Mouse (Mus musculus) c-Kit-negative CD71-positive TER-119-positive erythroid progenitor cells, embryonic 14.5 days (primary cell): ENCODE measurements at regions not wholly inside any gene's neighbourhood (a gene's known extent, or its start where the extent isn't known, plus 50 kb on each side); places are given as distances from the start of the nearest gene placed in this dataset.

Experiments
- DNase-seq: peaks from one replicate; pipeline ENCODE4 v3.0.0-alpha.2; 2013; ENCODE audit warnings: low read depth, low spot score

DNA sequence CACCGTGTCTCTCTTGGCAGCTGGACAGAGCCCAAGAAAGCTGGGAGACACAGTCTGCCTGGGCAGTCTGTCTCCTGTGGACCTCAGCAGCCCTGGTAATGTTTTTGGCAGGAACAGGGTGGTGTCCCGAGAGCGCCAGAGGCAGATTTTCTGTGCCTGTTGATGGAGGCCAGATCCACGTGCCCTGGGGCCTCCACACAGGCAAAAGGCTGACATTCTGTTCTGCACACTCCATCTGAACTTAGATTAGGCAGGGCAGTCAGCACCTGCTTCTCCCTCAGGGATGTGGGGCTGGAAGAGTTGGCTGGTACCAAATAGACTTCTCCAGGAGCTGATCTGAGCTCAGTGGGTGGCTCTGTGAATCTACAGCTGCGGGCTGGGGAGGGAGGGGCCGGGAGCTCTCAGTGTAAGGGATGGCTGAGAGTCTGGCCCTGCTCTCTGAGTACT, 83.8 kb downstream of the Gadd45g start:
- DNase-seq = no peak

DNA sequence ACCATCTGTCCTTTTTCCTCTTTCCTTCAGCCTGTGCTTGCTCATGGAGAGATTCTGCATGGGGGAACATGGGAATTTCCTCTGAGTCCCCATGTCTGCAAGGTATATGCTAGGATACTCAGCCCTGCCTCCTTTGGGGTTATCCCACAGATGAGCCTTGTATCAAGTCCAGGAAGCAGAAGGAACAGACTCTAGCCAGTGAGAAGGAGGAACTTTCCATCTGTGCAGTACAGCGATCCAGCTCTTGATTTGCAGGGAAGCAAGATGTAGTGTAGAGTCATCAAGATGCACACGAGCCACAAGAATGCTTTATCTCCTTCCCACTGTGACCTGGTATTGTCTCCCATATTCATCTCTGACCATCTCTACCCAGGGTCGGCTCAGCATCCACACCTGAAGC, 84.5 kb downstream of the Gadd45g start:
- no peak for DNase-seq

DNA sequence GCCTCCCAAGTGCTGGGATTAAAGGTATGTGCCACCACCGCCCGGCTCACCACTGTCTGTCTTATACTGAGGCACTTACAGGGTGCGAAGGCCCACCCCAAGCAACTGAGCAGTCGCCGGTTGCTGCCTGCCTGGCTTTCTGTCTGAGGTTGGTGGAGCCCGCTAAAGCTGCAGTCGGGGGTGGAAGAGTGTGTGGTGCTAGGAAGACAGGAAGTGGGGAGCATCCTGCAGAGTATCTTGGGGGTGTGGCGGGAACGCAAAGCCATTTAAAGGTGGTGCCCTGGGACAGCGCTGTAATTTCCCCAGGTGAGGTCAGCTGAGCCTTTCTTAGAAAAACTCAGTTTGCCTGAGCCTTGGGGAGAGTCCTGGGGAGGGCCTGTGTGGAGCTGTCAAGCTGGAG, 89.3 kb downstream of the Gadd45g start:
- DNase-seq = no peak

DNA sequence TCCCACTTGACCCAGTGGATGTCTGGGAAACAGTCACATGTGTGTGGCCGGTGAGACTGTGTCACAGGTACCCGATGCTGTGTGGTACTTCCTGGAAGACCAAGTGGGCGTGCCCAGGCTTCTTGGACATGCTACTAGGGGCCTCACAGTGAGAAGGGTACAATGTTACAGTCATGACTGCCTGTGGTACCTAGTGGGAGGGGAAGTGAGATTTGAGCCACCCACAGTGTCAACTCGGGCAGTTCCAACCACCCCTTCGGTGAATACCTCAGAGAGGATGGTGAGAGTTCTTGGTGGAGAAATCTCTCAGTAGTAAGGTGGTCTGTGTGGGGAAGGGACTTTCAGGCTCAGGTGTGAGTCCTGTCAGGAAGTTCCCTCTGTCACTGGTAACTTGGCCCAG, 90.0 kb downstream of the Gadd45g start:
- DNase-seq = no peak

DNA sequence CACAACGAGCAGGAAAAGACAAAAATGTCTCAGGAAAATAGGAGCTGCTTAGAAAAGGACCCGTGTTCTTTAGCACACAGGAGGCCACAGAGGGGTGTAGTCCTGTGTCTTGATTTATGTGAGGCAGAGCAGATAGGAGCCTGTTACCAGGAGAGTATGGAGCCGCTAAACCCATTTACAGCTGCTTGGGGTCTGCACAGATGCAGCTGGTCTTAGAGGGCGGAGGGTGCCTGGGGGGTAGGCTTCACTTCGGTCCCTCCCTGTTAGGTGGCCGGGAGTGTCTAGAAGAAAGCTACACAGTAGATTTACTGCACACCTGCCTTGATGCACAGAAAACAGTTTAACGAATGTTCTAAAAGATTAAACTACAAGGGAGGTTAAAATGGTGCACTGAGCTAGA, 91.4 kb downstream of the Gadd45g start:
- DNase-seq = no peak

DNA sequence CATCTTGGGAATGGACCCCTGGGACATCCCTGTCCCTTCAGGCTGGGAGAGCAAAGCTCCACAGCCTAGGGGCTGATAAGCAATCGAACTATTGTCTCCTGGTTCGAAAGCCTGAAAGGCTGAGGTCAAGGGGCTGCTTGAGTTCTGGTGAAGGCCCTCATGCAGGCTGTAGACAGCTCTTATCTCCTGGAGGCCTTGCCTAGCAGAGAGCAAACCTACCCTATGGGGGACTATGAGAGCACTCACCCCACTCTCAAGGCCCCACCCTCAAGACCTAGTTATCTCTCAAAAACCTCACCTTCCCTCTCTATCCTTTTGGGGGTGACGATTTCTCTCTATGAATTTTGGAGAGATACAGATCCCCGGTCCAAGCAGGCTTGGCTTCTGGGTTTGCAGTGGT, 92.8 kb downstream of the Gadd45g start:
- no peak for DNase-seq

- no peak for DNase-seq
Observed at GRCm38 (mm10) chr13:51939715-51940114, 93.2 kb downstream of the Gadd45g start.

GRCm38 (mm10) chr13:51946171-51946570, 99.7 kb downstream of the Gadd45g start:
- DNase-seq = no peak

GRCm38 (mm10) chr13:51948896-51949295, 102.4 kb downstream of the Gadd45g start:
- DNase-seq = no peak

GRCm38 (mm10) chr13:51951506-51952038, 105.1 kb downstream of the Gadd45g start:
- DNase-seq = no peak

DNA sequence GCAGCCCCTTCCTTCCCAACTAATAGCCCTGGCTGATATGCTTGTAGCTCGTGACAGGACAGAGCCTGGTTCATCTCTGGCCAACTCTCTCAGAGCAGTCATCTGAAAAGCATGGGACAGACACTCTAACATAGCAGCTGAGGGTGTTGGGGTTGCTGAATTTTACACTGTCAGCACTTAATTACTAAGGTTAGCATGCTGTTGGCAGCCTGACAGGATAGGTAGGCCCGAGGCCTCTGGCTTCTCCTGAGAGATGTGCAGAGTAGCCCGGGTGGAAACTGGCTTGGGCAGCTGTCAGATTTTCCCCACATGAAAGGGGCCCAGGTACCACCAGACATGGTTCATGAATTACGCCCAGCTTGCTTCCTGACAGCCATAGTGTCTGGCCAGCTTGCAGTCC, 106.6 kb downstream of the Gadd45g start:
- no peak for DNase-seq

DNA sequence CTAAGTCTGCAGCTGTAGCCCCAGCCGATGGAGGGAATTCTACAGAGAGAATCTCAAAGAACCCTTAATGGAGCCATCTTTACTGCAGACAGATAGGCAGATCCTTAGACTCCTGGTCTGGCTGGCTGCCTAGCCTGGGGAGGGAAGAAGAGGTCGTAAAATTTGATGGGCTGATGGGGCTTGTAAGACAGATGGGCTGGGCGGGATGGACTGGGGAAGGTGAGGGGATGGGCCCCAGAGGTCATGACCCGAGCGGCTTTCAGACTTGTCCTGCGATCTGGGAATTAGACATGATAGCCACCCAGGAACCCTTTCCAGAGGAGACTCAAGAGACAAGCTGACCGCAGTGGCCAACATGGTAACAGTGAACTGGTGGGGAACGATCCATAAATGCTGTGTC, 107.1 kb downstream of the Gadd45g start:
- DNase-seq = no peak

- DNase-seq = no peak
Observed at GRCm38 (mm10) chr13:51957101-51957500, 110.6 kb downstream of the Gadd45g start.

DNA sequence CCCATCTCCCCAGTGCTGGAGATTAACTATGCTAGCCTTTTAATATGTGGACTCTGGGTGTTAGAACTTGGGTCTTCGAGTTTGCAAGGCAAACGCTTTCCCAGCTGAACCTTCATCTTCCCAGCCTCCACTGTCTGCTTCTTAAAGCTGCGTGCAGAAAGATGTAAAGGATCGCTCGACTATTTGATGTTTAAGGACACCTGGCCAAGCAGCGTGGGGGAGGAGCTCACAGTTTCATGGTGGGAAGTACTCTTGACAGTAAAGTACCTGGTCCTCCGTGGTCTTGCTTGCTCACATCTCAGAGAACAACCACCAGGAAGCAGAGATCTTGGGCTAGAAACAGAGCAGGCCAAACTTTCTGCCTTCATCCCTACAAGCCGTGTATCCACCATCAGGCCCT, 113.1 kb downstream of the Gadd45g start:
- DNase-seq = no peak

- no peak for DNase-seq
Observed at GRCm38 (mm10) chr13:51960262-51960661, 113.8 kb downstream of the Gadd45g start.

- DNase-seq = no peak
Observed at GRCm38 (mm10) chr13:51962191-51962611, 115.7 kb downstream of the Gadd45g start.

DNA sequence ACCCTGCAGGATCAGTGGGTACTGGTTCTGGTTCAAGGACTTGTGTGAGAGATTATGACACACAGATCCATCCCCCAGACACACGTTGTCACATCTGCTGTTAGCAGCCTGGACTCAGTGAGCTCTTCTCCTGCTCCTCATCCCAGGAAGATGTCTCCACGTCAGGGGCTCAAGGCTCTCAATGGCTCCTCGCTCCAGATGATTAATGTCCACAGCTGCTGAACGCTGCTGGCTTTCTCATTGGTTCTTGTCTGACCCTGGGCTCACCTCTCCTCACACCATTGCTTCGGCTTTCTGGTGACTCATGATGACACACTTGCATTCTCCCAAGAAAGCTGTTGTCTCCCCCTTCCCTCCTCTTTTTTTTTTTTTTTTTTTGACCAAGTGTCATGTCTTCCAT, 116.2 kb downstream of the Gadd45g start:
- no peak for DNase-seq

GRCm38 (mm10) chr13:51963966-51964365, 117.5 kb downstream of the Gadd45g start:
- no peak for DNase-seq

DNA sequence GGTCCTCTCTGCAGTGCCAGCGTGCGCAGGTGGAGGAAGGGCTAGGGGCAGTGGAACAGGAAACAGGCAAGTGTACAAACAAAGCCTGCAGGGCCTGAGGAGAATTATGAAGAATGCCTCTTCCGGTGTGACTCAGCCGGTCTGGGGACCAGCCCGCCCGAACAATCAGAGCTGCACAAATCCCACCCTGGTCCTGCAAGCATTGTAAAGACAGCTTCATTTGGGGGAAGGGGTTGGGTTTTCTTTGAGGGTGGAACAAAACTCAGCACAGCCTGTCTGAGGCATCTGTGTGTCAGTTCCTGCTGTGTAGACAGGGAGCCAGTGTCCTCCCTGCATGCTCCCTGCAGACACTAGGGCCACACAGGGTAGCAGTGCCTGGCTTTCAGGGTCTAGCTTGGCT, 117.9 kb downstream of the Gadd45g start:
- no peak for DNase-seq

DNA sequence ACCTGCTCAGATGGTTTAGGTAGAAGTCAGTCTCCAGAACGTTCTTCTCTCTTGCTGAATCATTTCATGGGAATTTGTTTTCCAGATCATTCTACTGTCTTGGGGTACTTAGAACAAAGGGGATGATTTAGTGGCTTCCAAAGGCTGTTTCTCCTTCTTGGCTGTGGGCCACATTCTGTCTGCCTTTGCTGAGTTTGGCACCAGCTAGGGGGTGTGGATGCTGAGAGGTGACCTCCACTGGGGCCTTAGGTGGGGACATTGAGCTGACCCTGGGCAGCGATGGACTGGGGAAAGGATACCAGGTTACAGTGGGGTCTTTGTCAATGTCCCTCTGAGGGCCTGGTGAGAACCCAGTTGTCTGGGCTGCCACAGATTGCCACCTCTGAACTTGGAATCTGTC, 118.4 kb downstream of the Gadd45g start:
- no peak for DNase-seq

- DNase-seq = no peak
Observed at GRCm38 (mm10) chr13:51968103-51968502, 121.6 kb downstream of the Gadd45g start.

DNA sequence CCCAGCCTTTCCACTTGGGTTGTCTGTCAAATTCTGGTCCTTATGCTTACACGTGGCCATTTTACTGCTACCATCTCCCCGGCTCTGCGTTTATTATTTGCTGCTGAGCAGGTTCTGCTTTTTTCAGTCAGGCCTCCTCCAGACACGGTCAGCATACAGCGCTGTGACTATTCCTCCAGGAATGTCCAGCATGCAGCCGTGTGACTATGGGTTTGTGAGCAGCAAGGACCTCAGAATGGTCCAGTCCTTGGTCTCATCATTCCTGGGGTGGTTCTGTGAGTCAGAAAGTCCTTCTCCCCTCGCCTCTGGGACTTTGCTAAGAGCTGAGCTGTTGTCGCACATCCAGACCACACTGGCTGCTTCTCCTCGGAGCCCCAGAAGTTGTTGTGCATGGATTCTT, 122.3 kb downstream of the Gadd45g start:
- no peak for DNase-seq

GRCm38 (mm10) chr13:51970051-51970450, 123.6 kb downstream of the Gadd45g start:
- DNase-seq = no peak

DNA sequence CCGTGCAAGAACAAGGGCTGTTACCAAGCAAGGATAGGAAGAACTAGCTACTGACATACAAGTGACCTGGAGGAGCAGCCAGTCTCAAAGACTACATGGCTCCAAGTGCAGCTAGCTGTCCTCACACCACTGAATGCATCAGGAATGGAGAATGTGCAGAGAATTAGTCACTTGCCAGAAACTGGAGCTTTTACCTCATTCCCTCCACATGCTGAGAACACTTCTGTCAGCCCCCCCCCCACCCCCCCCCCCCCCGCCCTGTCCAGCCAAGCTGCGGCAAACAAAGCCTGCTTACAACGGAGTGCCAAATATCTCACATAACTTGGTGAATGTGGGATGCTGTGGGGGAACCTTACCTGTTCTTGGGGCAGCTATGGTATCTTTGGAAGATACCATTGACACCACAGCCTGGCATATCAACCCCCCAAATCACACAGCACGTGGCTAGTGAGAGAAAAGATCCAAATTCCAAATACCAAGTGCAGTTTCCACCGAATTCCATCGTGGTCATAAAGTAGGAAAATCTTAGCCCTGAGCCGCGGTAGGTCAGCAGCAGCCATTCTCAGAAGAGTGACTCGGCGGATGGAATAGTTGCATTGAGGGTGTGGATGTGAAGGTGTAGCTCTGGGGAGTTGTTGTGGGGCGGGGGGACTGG, 126.3 kb downstream of the Gadd45g start:
- no peak for DNase-seq
